Mouse (Mus musculus): ENCODE data around the gene Adcy10. TPM values are rescaled to one million over a fixed set of nuclear protein-coding genes. Genes with fewer than 3 reads are reported as not detected.

Gene Adcy10
- polyA plus RNA-seq, 1 experiment from 2014 or later: not detected

Other genes with a start within 250 kb of the Adcy10 start
- 78.4 and 87.6 TPM in 2 replicates for gene Tiprl, start 248.2 kb upstream of the Adcy10 start, polyA plus RNA-seq (2014; fragmentation: Nextera tagmentation; extraction: Ambion mirVana)
- gene Gpr161, start 189.4 kb upstream of the Adcy10 start, polyA plus RNA-seq (2014; fragmentation: Nextera tagmentation; extraction: Ambion mirVana): 0.79 and 1.1 TPM in 2 replicates
- 18.9 and 19.6 TPM in 2 replicates for gene Dcaf6, start 24.7 kb upstream of the Adcy10 start, polyA plus RNA-seq (2014; fragmentation: Nextera tagmentation; extraction: Ambion mirVana)
- 212 and 216 TPM in 2 replicates for gene Mpc2, start 24.5 kb upstream of the Adcy10 start, polyA plus RNA-seq (2014; fragmentation: Nextera tagmentation; extraction: Ambion mirVana)
- gene Mpzl1, start 149.4 kb downstream of the Adcy10 start, polyA plus RNA-seq (2014; fragmentation: Nextera tagmentation; extraction: Ambion mirVana): 129 and 143 TPM in 2 replicates
- gene Rcsd1, start 224.6 kb downstream of the Adcy10 start, polyA plus RNA-seq (2014; fragmentation: Nextera tagmentation; extraction: Ambion mirVana): 85.4 and 91.8 TPM in 2 replicates